Mouse (Mus musculus): ENCODE results near the gene Pfkm.

DNA sequence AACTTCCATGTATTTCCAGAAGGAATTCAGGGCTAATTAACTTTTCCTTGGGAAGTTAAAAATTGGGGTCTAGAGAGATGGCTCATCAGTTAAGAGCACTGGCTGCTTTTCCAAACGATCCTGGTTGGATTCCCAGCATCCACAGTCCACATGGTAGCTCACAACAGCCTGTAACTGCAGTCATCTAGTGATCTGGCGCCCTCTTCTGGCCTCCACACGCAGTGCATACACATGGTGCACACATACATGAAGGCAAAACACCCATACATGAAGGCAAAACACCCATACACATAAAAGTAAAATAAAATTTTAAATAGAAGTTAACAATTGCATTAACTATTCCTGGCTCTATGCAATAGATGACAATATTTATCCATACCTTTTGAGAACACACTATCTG, 4.6 kb downstream of the Pfkm start:
- TF ChIP-seq EP300 (IDR thresholded peaks at IDR 0.05) (no peak), CTCF (IDR thresholded peaks at IDR 0.05) (peak; percentile 29)
